Mouse (Mus musculus) ovary, adult 18-20 months (tissue): ENCODE measurements around the gene Gm28048.

Experiments
- DNase-seq: peaks from one replicate; pipeline ENCODE4 v3.0.0; 2022; ENCODE audit warnings: low spot score, mixed read lengths

The Gm28048 gene

GRCm38 (mm10) chr11:22798916-22799315, 183.0 kb downstream of the Gm28048 start:
- no peak for DNase-seq

GRCm38 (mm10) chr11:22794734-22795133, 187.2 kb downstream of the Gm28048 start:
- DNase-seq, result no peak

GRCm38 (mm10) chr11:22793881-22794203, 188.0 kb downstream of the Gm28048 start:
- no peak for DNase-seq

GRCm38 (mm10) chr11:22793176-22793880, 188.6 kb downstream of the Gm28048 start:
- no peak for DNase-seq

- DNase-seq, result no peak
Measured at GRCm38 (mm10) chr11:22792149-22792548, 189.7 kb downstream of the Gm28048 start.

- DNase-seq, result no peak
Measured at GRCm38 (mm10) chr11:22791726-22792125, 190.2 kb downstream of the Gm28048 start.

GRCm38 (mm10) chr11:22787833-22788232, 194.1 kb downstream of the Gm28048 start:
- no peak for DNase-seq
